Mouse (Mus musculus) embryonic facial prominence, embryonic 12.5 days (tissue): ENCODE data around the gene Tbxas1. TPM values are rescaled to one million over a fixed set of nuclear protein-coding genes. Genes with fewer than 3 reads are reported as not detected.

Experiments used
- ATAC-seq: fragments of 200-750 bp; cut with Nextera tagmentation; 2 replicates; pipeline ENCODE4 v1.8.0; 2017; ENCODE audit not compliant: insufficient number of reproducible peaks, insufficient read depth, low FRiP score, low TSS enrichment
- H3K27ac ChIP-seq: fragments of 300-500 bp; sonication (generic); 2 replicates; pipeline ENCODE4 v1.5.1; 2016; ENCODE audit warnings: mild to moderate bottlenecking
- H3K27me3 ChIP-seq: fragments of 300-500 bp; sonication (generic); 2 replicates; pipeline ENCODE4 v1.6.1; 2016; ENCODE audit warnings: mild to moderate bottlenecking, moderate library complexity
- H3K36me3 ChIP-seq: fragments of 300-500 bp; sonication (generic); 2 replicates; pipeline ENCODE4 v1.6.1; 2016; ENCODE audit warnings: mild to moderate bottlenecking
- H3K4me1 ChIP-seq: fragments of 300-500 bp; sonication (generic); 2 replicates; pipeline ENCODE4 v1.6.1; 2016
- H3K4me2 ChIP-seq: fragments of 300-500 bp; sonication (generic); replicated peaks from 2 replicates; pipeline ENCODE4 v1.6.1; 2016; ENCODE audit warnings: mild to moderate bottlenecking, moderate library complexity
- H3K4me3 ChIP-seq: fragments of 300-500 bp; sonication (generic); 2 replicates; pipeline ENCODE4 v1.5.1; 2016; ENCODE audit warnings: mild to moderate bottlenecking
- H3K9ac ChIP-seq: fragments of 300-500 bp; sonication (generic); 2 replicates; pipeline ENCODE4 v1.6.1; 2016; ENCODE audit warnings: mild to moderate bottlenecking, moderate library complexity
- H3K9me3 ChIP-seq: fragments of 300-500 bp; sonication (generic); 2 replicates; pipeline ENCODE4 v1.6.1; 2016; ENCODE audit warnings: mild to moderate bottlenecking, moderate library complexity
- WGBS: fragments of 180-500 bp; shearing (Covaris S2); methylation state at CpG from one replicate; pipeline ENCODE4 v1.1.7; 2016; 5-methylcytosine and 5-hydroxymethylcytosine counted together
- polyA plus RNA-seq: library from polyadenylated mRNA; unstranded; fragments of >200 nt; fragmentation: Nextera tagmentation; extraction: Ambion mirVana; gene quantifications from 2 replicates; pipeline ENCODE4 v1.2.1, GENCODE M21; 2016

Gene Tbxas1
- polyA plus RNA-seq, 1 experiment from 2014 or later = 1.4 TPM

- Histone ChIP-seq H3K4me1 (no peaks in the 10 kb centered on the region), H3K27me3 (peaks cover 60% of the 10 kb centered on the region), H3K36me3 (no peaks in the 10 kb centered on the region), H3K4me2 (peak within 1 kb of the TSS; percentile 61), H3K9ac (peak within 1 kb of the TSS; percentile 64), H3K27ac (no peak within 1 kb of the TSS), H3K4me3 (peak within 1 kb of the TSS; percentile 77), H3K9me3 (peaks cover 8% of the 10 kb centered on the region)
- peak; percentile 47; the same call in 1 of the 2 replicates for ATAC-seq
- WGBS = 2% methylated on average over 98 of the region's 101 CpGs
These were observed 242.6 kb downstream of the Tbxas1 start, which contains the start of gene Parp12 for GRCm38 (mm10) chr6:39117584-39118455. Parp12 (minus strand) TSS chr6:39118349.

GRCm38 (mm10) chr6:39118456-39118881, 243.3 kb downstream of the Tbxas1 start:
- Histone ChIP-seq H3K27ac (no peak overlapping the region), H3K9me3 (peaks cover 8% of the 10 kb centered on the region), H3K9ac (peak overlapping the region; percentile 64), H3K4me3 (peak overlapping the region; percentile 77), H3K36me3 (no peaks in the 10 kb centered on the region), H3K4me1 (no peaks in the 10 kb centered on the region), H3K4me2 (peak overlapping the region; percentile 61), H3K27me3 (peaks cover 60% of the 10 kb centered on the region)
- ATAC-seq = peak; percentile 35; the same call in 1 of the 2 replicates
- 11% methylated on average over 49 of the region's 49 CpGs for WGBS

GRCm38 (mm10) chr6:39120685-39121084, 245.5 kb downstream of the Tbxas1 start:
- Histone ChIP-seq H3K27me3 (peaks cover 48% of the 10 kb centered on the region), H3K4me3 (no peak overlapping the region), H3K4me2 (no peak overlapping the region), H3K36me3 (no peaks in the 10 kb centered on the region), H3K9me3 (peaks cover 8% of the 10 kb centered on the region), H3K4me1 (no peaks in the 10 kb centered on the region), H3K9ac (no peak overlapping the region), H3K27ac (no peak overlapping the region)
- no peak for ATAC-seq
- 59% methylated on average over 3 of the region's 3 CpGs for WGBS

- ATAC-seq = no peak
- no peaks in the 10 kb centered on the region for H3K4me1 ChIP-seq
- H3K4me2 ChIP-seq = no peak overlapping the region
- no peaks in the 10 kb centered on the region for H3K36me3 ChIP-seq
- no peak overlapping the region for H3K9ac ChIP-seq
- H3K4me3 ChIP-seq = no peak overlapping the region
- H3K27ac ChIP-seq = no peak overlapping the region
- no peaks in the 10 kb centered on the region for H3K9me3 ChIP-seq
- H3K27me3 ChIP-seq = peaks cover 8% of the 10 kb centered on the region
These were observed 249.5 kb downstream of the Tbxas1 start for GRCm38 (mm10) chr6:39124719-39125118.

GRCm38 (mm10) chr6:39131480-39131879, 256.3 kb downstream of the Tbxas1 start:
- Histone ChIP-seq H3K4me3 (no peak overlapping the region), H3K9ac (no peak overlapping the region), H3K27me3 (no peaks in the 10 kb centered on the region), H3K4me1 (no peaks in the 10 kb centered on the region), H3K4me2 (no peak overlapping the region), H3K36me3 (peaks cover 17% of the 10 kb centered on the region), H3K27ac (no peak overlapping the region), H3K9me3 (no peaks in the 10 kb centered on the region)
- 41% methylated on average over 4 of the region's 4 CpGs for WGBS
- ATAC-seq = no peak

GRCm38 (mm10) chr6:39132556-39132955, 257.4 kb downstream of the Tbxas1 start:
- no peak overlapping the region for H3K4me2 ChIP-seq
- H3K4me1 ChIP-seq = no peaks in the 10 kb centered on the region
- H3K9ac ChIP-seq = no peak overlapping the region
- H3K36me3 ChIP-seq = peaks cover 17% of the 10 kb centered on the region
- WGBS = 54% methylated on average over 5 of the region's 5 CpGs
- no peak for ATAC-seq
- no peak overlapping the region for H3K27ac ChIP-seq
- H3K9me3 ChIP-seq = no peaks in the 10 kb centered on the region
- no peak overlapping the region for H3K4me3 ChIP-seq
- no peaks in the 10 kb centered on the region for H3K27me3 ChIP-seq

Other genes starting within 250 kb of the Tbxas1 start
- gene Klrg2, start 238.2 kb upstream of the Tbxas1 start, polyA plus RNA-seq = 0.34 and 0.61 TPM in 2 replicates
- 2.8 and 5.2 TPM in 2 replicates for gene Clec2l, start 212.3 kb upstream of the Tbxas1 start, polyA plus RNA-seq
- 19.4 and 21.9 TPM in 2 replicates for gene Hipk2, start 761 bp downstream of the Tbxas1 start, polyA plus RNA-seq
- gene Parp12, start 242.9 kb downstream of the Tbxas1 start, polyA plus RNA-seq = 5.3 and 6.0 TPM in 2 replicates